Mouse (Mus musculus) liver, embryonic 15.5 days (tissue): ENCODE data around the gene Eif4b. TPM values are rescaled to one million over a fixed set of nuclear protein-coding genes. Genes with fewer than 3 reads are reported as not detected.

Source experiments
- ATAC-seq: fragments of 200-750 bp; cut with Nextera tagmentation; 2 replicates; pipeline ENCODE4 v1.8.0; 2017; ENCODE audit warnings: moderate number of reproducible peaks, mild to moderate bottlenecking, moderate library complexity; ENCODE audit not compliant: insufficient read depth
- H3K27ac ChIP-seq: fragments of 300-500 bp; sonication (generic); replicated peaks from 2 replicates; pipeline ENCODE4 v1.5.1; 2015; ENCODE audit warnings: mild to moderate bottlenecking, inconsistent platforms
- H3K27me3 ChIP-seq: fragments of 300-500 bp; sonication (generic); 2 replicates; pipeline ENCODE4 v1.6.1; 2015; ENCODE audit warnings: mild to moderate bottlenecking, inconsistent platforms
- H3K36me3 ChIP-seq: fragments of 300-500 bp; sonication (generic); replicated peaks from 2 replicates; pipeline ENCODE4 v1.6.1; 2015; ENCODE audit warnings: moderate library complexity, mild to moderate bottlenecking, inconsistent platforms
- H3K4me1 ChIP-seq: fragments of 300-500 bp; sonication (generic); replicated peaks from 2 replicates; pipeline ENCODE4 v1.6.1; 2015; ENCODE audit warnings: inconsistent platforms
- H3K4me2 ChIP-seq: fragments of 300-500 bp; sonication (generic); 2 replicates; pipeline ENCODE4 v1.6.1; 2015; ENCODE audit warnings: moderate library complexity, mild to moderate bottlenecking, inconsistent platforms
- H3K4me3 ChIP-seq: fragments of 300-500 bp; sonication (generic); replicated peaks from 2 replicates; pipeline ENCODE4 v1.5.1; 2015; ENCODE audit warnings: mild to moderate bottlenecking, inconsistent platforms
- H3K9ac ChIP-seq: fragments of 300-500 bp; sonication (generic); 2 replicates; pipeline ENCODE4 v1.6.1; 2015; ENCODE audit warnings: moderate library complexity, mild to moderate bottlenecking, inconsistent platforms
- H3K9me3 ChIP-seq: fragments of 300-500 bp; sonication (generic); replicated peaks from 2 replicates; pipeline ENCODE4 v1.6.1; 2016; ENCODE audit warnings: inconsistent platforms
- WGBS: fragments of 180-500 bp; shearing (Covaris S2); methylation state at CpG from one replicate; pipeline ENCODE4 v1.1.7; 2015; ENCODE audit warnings: mixed read lengths; ENCODE audit not compliant: insufficient replicate concordance; 5-methylcytosine and 5-hydroxymethylcytosine counted together
- polyA plus RNA-seq: library from polyadenylated mRNA; unstranded; fragments of >200 nt; fragmentation: Nextera tagmentation; extraction: Ambion mirVana; gene quantifications from 2 replicates; pipeline ENCODE4 v1.2.1, GENCODE M21; 2015

Eif4b gene
- polyA plus RNA-seq, 1 experiment from 2014 or later = 43.5 TPM

GRCm38 (mm10) chr15:102144274-102144711 is 70.7 kb downstream of the Eif4b start, which contains the start of gene Igfbp6:
Igfbp6 (plus strand) TSS chr15:102144362.
- Histone ChIP-seq H3K27me3 (peaks cover 55% of the 10 kb centered on the region), H3K36me3 (no peaks in the 10 kb centered on the region), H3K4me2 (peak within 1 kb of the TSS; percentile 41), H3K4me3 (peak within 1 kb of the TSS; percentile 20; the same call in 1 of the 2 replicates), H3K9ac (no peak within 1 kb of the TSS), H3K27ac (no peak within 1 kb of the TSS), H3K9me3 (no peaks in the 10 kb centered on the region), H3K4me1 (peaks cover 27% of the 10 kb centered on the region)
- no peak for ATAC-seq
- 14% methylated on average over 22 of the region's 22 CpGs for WGBS

- Histone ChIP-seq H3K4me1 (peaks cover 31% of the 10 kb centered on the region), H3K4me2 (peak overlapping the region; percentile 41), H3K9ac (no peak overlapping the region), H3K27me3 (peaks cover 51% of the 10 kb centered on the region), H3K27ac (no peak overlapping the region), H3K9me3 (no peaks in the 10 kb centered on the region), H3K4me3 (peak overlapping the region; percentile 20; the same call in 1 of the 2 replicates), H3K36me3 (no peaks in the 10 kb centered on the region)
- WGBS = 21% methylated on average over 19 of the region's 19 CpGs
- ATAC-seq = no peak
Measured at GRCm38 (mm10) chr15:102144726-102145125, 71.2 kb downstream of the Eif4b start.

- Histone ChIP-seq H3K27me3 (peaks cover 51% of the 10 kb centered on the region), H3K9me3 (no peaks in the 10 kb centered on the region), H3K9ac (no peak overlapping the region), H3K27ac (no peak overlapping the region), H3K4me1 (peaks cover 37% of the 10 kb centered on the region), H3K36me3 (no peaks in the 10 kb centered on the region), H3K4me3 (no peak overlapping the region), H3K4me2 (no peak overlapping the region)
- WGBS = 72% methylated on average over 10 of the region's 10 CpGs
- no peak for ATAC-seq
Measured at GRCm38 (mm10) chr15:102145330-102145729, 71.8 kb downstream of the Eif4b start.

- Histone ChIP-seq H3K4me3 (no peak overlapping the region), H3K27ac (no peak overlapping the region), H3K9me3 (no peaks in the 10 kb centered on the region), H3K4me2 (no peak overlapping the region), H3K9ac (no peak overlapping the region), H3K4me1 (peaks cover 45% of the 10 kb centered on the region), H3K36me3 (no peaks in the 10 kb centered on the region), H3K27me3 (peaks cover 51% of the 10 kb centered on the region)
- 39% methylated on average over 5 of the region's 5 CpGs for WGBS
- no peak for ATAC-seq
Measured at GRCm38 (mm10) chr15:102146089-102146488, 72.5 kb downstream of the Eif4b start.

Other genes with a start within 250 kb of the Eif4b start
- 0.08 and 0.70 TPM in 2 replicates for gene Krt1, start 223.0 kb upstream of the Eif4b start, polyA plus RNA-seq
- 0.22 TPM in 1 of 2 replicates, not detected in the other for gene Krt77, start 204.1 kb upstream of the Eif4b start, polyA plus RNA-seq
- not detected in 2 replicates for gene Krt76, start 180.9 kb upstream of the Eif4b start, polyA plus RNA-seq
- gene Krt4, start 149.0 kb upstream of the Eif4b start, polyA plus RNA-seq = 0.22 and 0.29 TPM in 2 replicates
- not detected in 2 replicates for gene Krt79, start 133.4 kb upstream of the Eif4b start, polyA plus RNA-seq
- gene Krt78, start 119.5 kb upstream of the Eif4b start, polyA plus RNA-seq = 0.06 TPM in 1 of 2 replicates, not detected in the other
- gene Krt8, start 69.3 kb upstream of the Eif4b start, polyA plus RNA-seq = 114 and 118 TPM in 2 replicates
- 107 and 121 TPM in 2 replicates for gene Krt18, start 45.6 kb upstream of the Eif4b start, polyA plus RNA-seq
- 4.7 and 5.4 TPM in 2 replicates for gene Tns2, start 26.6 kb downstream of the Eif4b start, polyA plus RNA-seq
- 12.9 and 14.6 TPM in 2 replicates for gene Spryd3, start 62.5 kb downstream of the Eif4b start, polyA plus RNA-seq
- 1.8 and 1.9 TPM in 2 replicates for gene Igfbp6, start 70.6 kb downstream of the Eif4b start, polyA plus RNA-seq
- gene Soat2, start 76.8 kb downstream of the Eif4b start, polyA plus RNA-seq = 33.1 and 34.7 TPM in 2 replicates
- gene Zfp740, start 129.5 kb downstream of the Eif4b start, polyA plus RNA-seq = 15.3 and 18.9 TPM in 2 replicates
- 40.5 and 56.5 TPM in 2 replicates for gene Csad, start 131.0 kb downstream of the Eif4b start, polyA plus RNA-seq
- gene Itgb7, start 158.2 kb downstream of the Eif4b start, polyA plus RNA-seq = 6.4 and 6.6 TPM in 2 replicates
- gene Rarg, start 183.7 kb downstream of the Eif4b start, polyA plus RNA-seq = 2.8 and 3.0 TPM in 2 replicates
- not detected in 2 replicates for gene Gm9918, start 196.8 kb downstream of the Eif4b start, polyA plus RNA-seq
- gene Mfsd5, start 205.7 kb downstream of the Eif4b start, polyA plus RNA-seq = 24.9 and 25.6 TPM in 2 replicates
- gene Espl1, start 222.5 kb downstream of the Eif4b start, polyA plus RNA-seq = 23.0 and 24.6 TPM in 2 replicates